Mouse (Mus musculus) embryonic fibroblast, embryonic 13.5 days (primary cell): Measurements from ENCODE around the gene AW822073. TPM values are rescaled to one million over a fixed set of nuclear protein-coding genes. Genes with fewer than 3 reads are reported as not detected.
"Not testable (repeated sequence)": the region's sequence is repeated elsewhere in the genome, so short reads cannot be mapped to it uniquely, and the experiment has no call there.

Experiments
- H3K27ac ChIP-seq: 2 replicates; pipeline ENCODE4 v1.5.1; 2012; ENCODE audit warnings: low read length, control low read depth, inconsistent platforms; ENCODE audit not compliant: insufficient read depth
- H3K4me1 ChIP-seq: 2 replicates; pipeline ENCODE4 v1.6.1; 2011; ENCODE audit warnings: low read length; ENCODE audit not compliant: control insufficient read depth, insufficient read depth
- H3K4me3 ChIP-seq: 2 replicates; pipeline ENCODE4 v1.5.1; 2011; ENCODE audit warnings: mild to moderate bottlenecking, control low read depth, low read length; ENCODE audit not compliant: insufficient read depth
- CTCF ChIP-seq: IDR thresholded peaks from 2 replicates; pipeline ENCODE4 v1.5.1; 2011; ENCODE audit warnings: mild to moderate bottlenecking, control low read depth, low read length, moderate library complexity, borderline replicate concordance; ENCODE audit not compliant: insufficient read depth
- POLR2A ChIP-seq: IDR thresholded peaks from 2 replicates; pipeline ENCODE4 v1.6.1; 2011; ENCODE audit warnings: low read depth, mild to moderate bottlenecking, control low read depth, low read length, moderate library complexity
- polyA plus RNA-seq: library from polyadenylated mRNA; stranded (reverse); fragments of >200 nt; gene quantifications from 2 replicates; pipeline ENCODE4 v1.2.4, GENCODE M21; 2011; ENCODE audit warnings: low read depth; ENCODE audit not compliant: missing spikeins, insufficient read length

Gene AW822073
- polyA plus RNA-seq, 1 experiment, result not detected

DNA sequence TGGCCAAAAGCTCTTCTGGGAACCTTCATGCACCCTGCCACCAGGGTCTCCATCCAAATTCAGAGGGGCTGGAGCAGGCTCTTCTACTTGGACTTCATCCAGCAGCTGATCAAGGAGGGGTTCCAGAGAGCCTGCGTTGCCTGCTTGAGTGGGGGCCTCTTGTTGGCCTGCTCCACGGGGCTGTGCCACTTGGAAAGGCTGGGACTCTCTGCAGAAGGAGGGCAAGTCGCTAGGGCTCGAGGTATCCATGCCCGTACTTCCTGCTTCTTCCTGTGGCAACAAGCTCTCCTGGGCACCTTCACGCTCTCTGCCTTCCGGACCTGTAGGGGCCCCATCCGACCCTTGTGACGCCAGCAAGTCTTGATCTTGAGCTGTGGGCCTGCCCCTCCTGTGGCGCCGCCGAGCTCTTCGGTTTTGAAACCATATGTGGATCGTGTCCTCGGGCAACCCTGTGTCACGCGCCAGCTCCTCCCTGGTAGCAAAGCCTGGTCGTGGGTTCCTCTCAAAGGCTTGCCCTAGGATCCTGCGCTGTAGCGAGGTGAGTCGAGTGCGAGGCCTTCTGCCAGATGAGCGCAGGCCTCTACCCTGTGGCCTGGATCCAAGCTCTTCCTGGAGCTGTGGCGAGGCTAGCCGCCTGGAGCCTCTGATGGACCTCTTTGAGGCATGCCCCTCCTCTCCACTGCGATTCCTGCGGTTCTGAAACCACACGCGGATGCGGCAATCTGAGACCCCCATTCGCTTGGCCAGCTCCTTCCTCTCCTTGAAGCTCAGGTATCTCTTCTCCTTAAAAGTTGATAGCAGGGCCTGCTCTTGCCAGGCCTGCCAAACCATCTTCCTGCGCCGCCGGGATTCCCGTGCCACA is 7.3 kb upstream of the AW822073 start:
- H3K4me1 ChIP-seq, H3K27ac ChIP-seq, H3K4me3 ChIP-seq: not testable (repeated sequence)

DNA sequence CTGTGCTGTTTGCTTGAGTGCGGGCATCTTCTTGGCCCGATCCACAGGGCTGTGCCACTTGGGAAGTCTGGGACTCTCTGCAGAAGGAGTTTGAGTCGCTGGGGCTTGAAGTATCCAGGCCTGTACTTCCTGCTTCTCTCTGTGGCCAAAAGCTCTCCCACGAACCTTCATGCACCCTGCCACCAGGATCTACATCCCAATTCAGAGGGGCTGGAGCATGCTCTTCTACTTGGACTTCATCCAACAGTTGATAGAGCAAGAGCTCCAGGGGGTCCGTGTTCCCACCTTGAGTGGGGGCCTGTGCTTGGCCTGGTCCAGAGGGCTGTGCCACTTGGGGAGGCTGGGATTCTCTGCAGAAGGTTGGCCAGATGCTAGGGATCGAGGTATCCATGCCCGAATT is 6.4 kb upstream of the AW822073 start:
- not testable (repeated sequence) for H3K4me1 ChIP-seq, H3K27ac ChIP-seq, H3K4me3 ChIP-seq

DNA sequence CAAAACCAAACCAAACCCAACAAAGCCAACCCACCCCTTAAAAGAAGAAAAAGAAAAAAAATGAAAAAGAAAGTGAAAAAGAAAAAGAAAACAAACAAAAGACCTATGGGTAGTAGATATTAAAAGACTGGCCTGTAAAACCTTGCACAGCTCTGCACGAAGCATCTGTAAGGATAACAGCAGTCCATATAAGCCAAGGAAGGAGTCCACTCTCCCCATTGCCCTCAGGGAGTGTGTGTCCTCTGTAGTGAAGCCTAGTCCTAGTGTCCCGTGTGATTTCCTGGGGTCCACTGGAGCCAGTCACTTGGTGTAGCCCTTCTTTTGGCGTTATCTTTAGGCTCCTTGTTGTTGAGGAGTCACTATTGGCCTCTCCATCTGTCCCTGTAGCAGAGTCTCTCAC is 5.3 kb upstream of the AW822073 start:
- H3K4me1 ChIP-seq, H3K4me3 ChIP-seq, H3K27ac ChIP-seq: not testable (repeated sequence)

DNA sequence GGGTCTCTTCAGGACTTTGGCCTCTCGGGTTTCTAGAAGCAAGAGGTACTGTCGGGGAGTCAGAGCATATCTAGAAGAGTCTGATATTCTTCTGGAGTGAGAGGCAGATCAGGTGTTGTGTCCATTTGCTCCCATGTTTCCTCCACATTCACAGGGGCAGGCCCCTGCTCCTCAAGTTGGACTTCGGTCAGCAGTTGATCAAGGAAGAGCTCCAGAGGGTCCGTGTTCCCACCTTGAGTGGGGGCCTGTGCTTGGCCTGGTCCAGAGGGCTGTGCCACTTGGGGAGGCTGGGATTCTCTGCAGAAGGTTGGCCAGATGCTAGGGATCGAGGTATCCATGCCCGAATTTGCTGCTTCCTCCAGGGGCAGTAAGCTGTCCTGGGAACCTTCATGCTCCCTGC is 3.1 kb upstream of the AW822073 start:
- H3K27ac ChIP-seq, H3K4me3 ChIP-seq, H3K4me1 ChIP-seq: not testable (repeated sequence)

DNA sequence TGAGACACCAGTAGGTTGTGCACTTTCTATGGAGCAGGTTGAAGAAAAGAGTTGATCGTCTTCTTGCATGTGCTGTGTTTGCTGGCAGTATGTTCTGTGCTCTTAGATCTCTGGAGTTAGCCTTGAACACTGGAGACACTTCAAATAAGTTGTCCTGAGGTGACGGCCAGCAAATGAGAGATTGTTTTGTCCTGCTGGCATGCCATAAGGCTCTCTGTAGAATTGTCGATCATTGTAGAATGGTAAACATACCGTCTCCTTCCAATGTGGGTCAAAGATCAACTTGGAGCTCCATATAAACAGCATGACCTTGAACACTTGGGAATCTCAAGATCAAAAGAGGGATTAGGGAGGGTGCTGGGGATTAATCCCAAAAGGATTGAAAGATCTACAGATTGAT is 1.6 kb upstream of the AW822073 start:
- H3K4me3 ChIP-seq, H3K4me1 ChIP-seq, H3K27ac ChIP-seq: not testable (repeated sequence)

DNA sequence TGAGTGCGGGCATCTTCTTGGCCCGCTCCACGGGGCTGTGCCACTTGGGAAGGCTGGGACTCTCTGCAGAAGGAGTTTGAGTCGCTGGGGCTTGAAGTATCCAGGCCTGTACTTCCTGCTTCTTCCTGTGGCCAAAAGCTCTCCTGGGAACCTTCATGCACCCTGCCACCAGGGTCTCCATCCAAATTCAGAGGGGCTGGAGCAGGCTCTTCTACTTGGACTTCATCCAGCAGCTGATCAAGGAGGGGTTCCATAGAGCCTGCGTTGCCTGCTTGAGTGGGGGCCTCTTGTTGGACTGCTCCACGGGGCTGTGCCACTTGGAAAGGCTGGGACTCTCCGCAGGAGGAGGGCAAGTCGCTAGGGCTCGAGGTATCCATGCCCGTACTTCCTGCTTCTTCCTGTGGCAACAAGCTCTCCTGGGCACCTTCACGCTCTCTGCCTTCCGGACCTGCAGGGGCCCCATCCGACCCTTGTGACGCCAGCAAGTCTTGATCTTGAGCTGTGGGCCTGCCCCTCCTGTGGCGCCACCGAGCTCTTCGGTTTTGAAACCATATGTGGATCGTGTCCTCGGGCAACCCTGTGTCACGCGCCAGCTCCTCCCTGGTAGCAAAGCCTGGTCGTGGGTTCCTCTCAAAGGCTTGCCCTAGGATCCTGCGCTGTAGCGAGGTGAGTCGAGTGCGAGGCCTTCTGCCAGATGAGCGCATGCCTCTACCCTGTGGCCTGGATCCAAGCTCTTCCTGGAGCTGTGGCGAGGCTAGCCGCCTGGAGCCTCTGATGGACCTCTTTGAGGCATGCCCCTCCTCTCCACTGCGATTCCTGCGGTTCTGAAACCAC is 541 bp downstream of the AW822073 start:
- H3K4me3 ChIP-seq, H3K4me1 ChIP-seq, H3K27ac ChIP-seq: not testable (repeated sequence)

DNA sequence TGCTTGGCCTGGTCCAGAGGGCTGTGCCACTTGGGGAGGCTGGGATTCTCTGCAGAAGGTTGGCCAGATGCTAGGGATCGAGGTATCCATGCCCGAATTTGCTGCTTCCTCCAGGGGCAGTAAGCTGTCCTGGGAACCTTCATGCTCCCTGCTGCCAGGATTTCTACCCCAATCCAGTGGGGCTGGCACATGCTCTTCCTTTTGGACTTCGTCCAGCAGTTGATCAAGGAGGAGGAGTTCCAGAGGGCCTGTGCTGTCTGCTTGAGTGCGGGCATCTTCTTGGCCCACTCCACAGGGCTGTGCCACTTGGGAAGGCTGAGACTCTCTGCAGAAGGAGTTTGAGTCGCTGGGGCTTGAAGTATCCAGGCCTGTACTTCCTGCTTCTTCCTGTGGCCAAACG is 1.6 kb downstream of the AW822073 start:
- H3K27ac ChIP-seq, result not testable (repeated sequence)

DNA sequence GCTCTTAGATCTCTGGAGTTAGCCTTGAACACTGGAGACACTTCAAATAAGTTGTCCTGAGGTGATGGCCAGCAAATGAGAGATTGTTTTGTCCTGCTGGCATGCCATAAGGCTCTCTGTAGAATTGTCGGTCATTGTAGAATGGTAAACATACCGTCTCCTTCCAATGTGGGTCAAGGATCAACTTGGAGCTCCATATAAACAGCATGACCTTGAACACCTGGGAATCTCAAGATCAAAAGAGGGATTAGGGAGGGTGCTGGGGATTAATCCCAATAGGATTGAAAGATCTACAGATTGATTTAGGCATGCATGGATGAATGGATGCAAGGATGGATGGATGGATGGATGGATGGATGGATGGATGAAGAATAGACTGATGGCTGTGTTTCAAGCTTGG is 3.2 kb downstream of the AW822073 start:
- H3K4me3 ChIP-seq, H3K27ac ChIP-seq, H3K4me1 ChIP-seq: not testable (repeated sequence)

More for the DNA sequence above, 1.6 kb downstream of the AW822073 start:
- not testable (repeated sequence) for H3K4me1 ChIP-seq, H3K4me3 ChIP-seq

DNA sequence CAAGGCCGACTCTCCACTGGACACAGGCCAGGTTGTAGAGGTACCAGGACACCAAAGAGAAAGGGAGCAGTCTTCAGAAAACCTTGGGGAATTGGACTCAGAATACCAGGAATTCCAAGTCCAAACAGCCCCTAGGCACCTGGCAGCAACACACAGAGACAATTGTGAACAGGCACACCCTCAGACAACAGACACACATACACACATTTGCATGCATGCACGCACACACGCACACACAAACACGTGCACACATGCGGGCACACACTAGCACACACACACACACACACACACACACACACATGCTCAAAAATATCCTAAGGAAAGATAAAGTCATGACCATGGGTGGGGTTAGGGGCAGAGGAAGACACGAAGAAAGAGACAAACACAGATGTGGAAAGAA is 4.0 kb downstream of the AW822073 start:
- H3K4me3 ChIP-seq, result no peak overlapping the region
- H3K4me1 ChIP-seq, result no peaks in the 10 kb centered on the region
- TF ChIP-seq CTCF, result no peak; the same call in 1 of the 2 replicates
- no peak for TF ChIP-seq POLR2A
- no peak overlapping the region for H3K27ac ChIP-seq

DNA sequence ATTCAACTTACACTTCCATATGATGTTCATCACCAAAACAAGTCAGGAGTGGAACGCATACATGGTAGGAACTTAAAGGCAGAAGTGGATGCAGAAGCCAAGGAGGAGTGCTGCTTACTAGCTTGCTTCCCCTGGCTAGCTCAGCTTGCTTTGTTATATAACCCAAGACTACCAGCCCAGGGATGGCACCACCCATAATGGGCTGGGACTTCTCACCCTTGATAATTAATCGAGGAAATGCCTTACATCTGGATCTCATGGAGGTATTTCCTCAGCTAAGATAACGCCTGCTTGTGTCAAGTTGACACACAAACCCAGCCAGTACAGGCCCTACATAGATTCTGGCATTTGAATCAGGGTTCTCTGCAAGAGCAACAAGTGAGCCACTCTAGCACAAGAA is 7.4 kb downstream of the AW822073 start:
- no peak overlapping the region for H3K27ac ChIP-seq
- no peaks in the 10 kb centered on the region for H3K4me1 ChIP-seq
- no peak for TF ChIP-seq POLR2A
- no peak for TF ChIP-seq CTCF
- no peak overlapping the region for H3K4me3 ChIP-seq

DNA sequence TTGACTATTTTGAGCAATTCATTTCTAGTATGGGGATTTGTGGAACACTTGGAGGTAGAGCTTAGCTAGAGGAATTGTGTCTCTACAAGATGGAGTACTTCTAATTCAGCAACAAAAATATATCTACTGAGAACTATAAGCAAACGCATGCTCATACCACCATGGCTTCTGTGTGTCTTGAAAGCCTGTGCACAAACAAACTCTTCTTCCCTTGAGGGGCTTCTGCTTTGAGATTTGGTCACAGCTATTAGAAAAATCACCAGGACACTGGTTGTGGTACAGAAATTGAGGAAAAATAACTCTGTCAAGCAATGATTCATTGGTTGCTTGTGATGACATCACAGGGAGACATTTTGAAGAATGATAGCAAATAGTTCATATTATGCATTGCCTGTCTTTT is 9.4 kb downstream of the AW822073 start:
- TF ChIP-seq CTCF, result no peak
- no peak for TF ChIP-seq POLR2A
- no peak overlapping the region for H3K4me3 ChIP-seq
- H3K27ac ChIP-seq, result no peak overlapping the region
- H3K4me1 ChIP-seq, result no peaks in the 10 kb centered on the region
